Mouse (Mus musculus) limb, embryonic 12.5 days (tissue): ENCODE measurements at regions not wholly inside any gene's neighbourhood (a gene's known extent, or its start where the extent isn't known, plus 50 kb on each side); places are given as distances from the start of the nearest gene placed in this dataset.
A peak's percentile ranks its signal among the peaks of the same experiment; 100 is the strongest.

Experiments used
- ATAC-seq: fragments of 200-750 bp; cut with Nextera tagmentation; 2 replicates; pipeline ENCODE4 v1.8.0; 2017; ENCODE audit warnings: low read depth, moderate TSS enrichment; ENCODE audit not compliant: insufficient number of reproducible peaks, insufficient read depth, low FRiP score, low TSS enrichment
- H3K27ac ChIP-seq: fragments of 300-500 bp; sonication (generic); 2 replicates; pipeline ENCODE4 v1.5.1; 2016; ENCODE audit warnings: mild to moderate bottlenecking, moderate library complexity
- H3K27me3 ChIP-seq: fragments of 300-500 bp; sonication (generic); 2 replicates; pipeline ENCODE4 v1.6.1; 2016; ENCODE audit warnings: mild to moderate bottlenecking, moderate library complexity
- H3K36me3 ChIP-seq: fragments of 300-500 bp; sonication (generic); 2 replicates; pipeline ENCODE4 v1.6.1; 2016; ENCODE audit warnings: mild to moderate bottlenecking, moderate library complexity
- H3K4me1 ChIP-seq: fragments of 300-500 bp; sonication (generic); replicated peaks from 2 replicates; pipeline ENCODE4 v1.6.1; 2016
- H3K4me2 ChIP-seq: fragments of 300-500 bp; sonication (generic); 2 replicates; pipeline ENCODE4 v1.6.1; 2016; ENCODE audit warnings: mild to moderate bottlenecking, moderate library complexity
- H3K4me3 ChIP-seq: fragments of 300-500 bp; sonication (generic); replicated peaks from 2 replicates; pipeline ENCODE4 v1.5.1; 2016; ENCODE audit warnings: mild to moderate bottlenecking
- H3K9ac ChIP-seq: fragments of 300-500 bp; sonication (generic); replicated peaks from 2 replicates; pipeline ENCODE4 v1.6.1; 2016; ENCODE audit warnings: mild to moderate bottlenecking, moderate library complexity
- H3K9me3 ChIP-seq: fragments of 300-500 bp; sonication (generic); 2 replicates; pipeline ENCODE4 v1.6.1; 2016; ENCODE audit warnings: mild to moderate bottlenecking, moderate library complexity
- WGBS: fragments of 180-500 bp; shearing (Covaris S2); methylation state at CpG from one replicate; pipeline ENCODE4 v1.1.7; 2016; 5-methylcytosine and 5-hydroxymethylcytosine counted together

DNA sequence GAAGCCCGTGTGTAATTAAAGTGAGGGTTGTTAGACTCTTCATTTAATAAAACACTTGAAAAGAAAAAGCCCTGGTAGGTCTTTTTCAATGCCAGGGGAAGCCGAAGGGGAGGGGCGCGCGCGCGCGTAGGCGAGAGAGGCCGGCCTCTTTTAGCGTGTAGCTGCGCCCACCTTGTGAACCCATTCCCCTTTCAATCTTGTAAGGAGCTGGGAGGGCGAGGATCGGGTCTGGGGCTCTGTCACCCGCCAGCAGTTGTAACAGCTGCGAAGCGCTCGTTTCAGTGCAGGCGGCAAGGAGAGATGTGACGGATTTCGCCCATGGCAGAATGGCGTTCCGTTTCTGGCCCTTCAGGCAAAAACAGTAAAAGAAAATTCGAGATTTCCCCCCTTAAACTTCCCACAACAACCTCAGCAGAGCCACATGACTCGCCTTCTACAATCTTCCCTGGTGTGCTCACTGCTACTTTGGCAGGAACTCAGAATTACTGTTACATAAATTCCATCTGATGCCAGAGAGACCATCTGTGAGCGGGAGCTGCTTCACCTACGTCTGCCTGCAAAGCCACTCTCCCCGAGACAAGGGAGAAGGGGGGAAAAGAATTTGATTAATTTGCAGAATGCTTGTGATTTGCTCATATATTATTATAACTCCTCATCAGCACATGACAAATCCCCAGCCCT, 436.4 kb downstream of the Zfp536 start:
- no peaks in the 10 kb centered on the region for H3K36me3 ChIP-seq
- peaks cover 47% of the 10 kb centered on the region for H3K4me1 ChIP-seq
- H3K4me2 ChIP-seq: peak overlapping the region; percentile 74
- H3K9ac ChIP-seq: peak overlapping the region; percentile 19
- peak overlapping the region; percentile 40 for H3K4me3 ChIP-seq
- peaks cover 9% of the 10 kb centered on the region; the same call in 1 of the 2 replicates for H3K27me3 ChIP-seq
- 0 out of 2 replicates have a peak, but pooled peaks have one; percentile 8 for ATAC-seq
- 2% methylated on average over 28 of the region's 28 CpGs for WGBS
- H3K27ac ChIP-seq: peak overlapping the region; percentile 89
- H3K9me3 ChIP-seq: no peaks in the 10 kb centered on the region

- Histone ChIP-seq H3K4me3 (peak overlapping the region; percentile 40), H3K4me2 (peak overlapping the region; percentile 74), H3K9me3 (no peaks in the 10 kb centered on the region), H3K4me1 (peaks cover 50% of the 10 kb centered on the region), H3K9ac (peak overlapping the region; percentile 37; the same call in 1 of the 2 replicates), H3K27ac (peak overlapping the region; percentile 89), H3K36me3 (no peaks in the 10 kb centered on the region), H3K27me3 (peaks cover 12% of the 10 kb centered on the region; the same call in 1 of the 2 replicates)
- peak; percentile 61 for ATAC-seq
- 10% methylated on average over 11 of the region's 11 CpGs for WGBS
These were observed 435.8 kb downstream of the Zfp536 start for GRCm38 (mm10) chr7:37337616-37338015.

DNA sequence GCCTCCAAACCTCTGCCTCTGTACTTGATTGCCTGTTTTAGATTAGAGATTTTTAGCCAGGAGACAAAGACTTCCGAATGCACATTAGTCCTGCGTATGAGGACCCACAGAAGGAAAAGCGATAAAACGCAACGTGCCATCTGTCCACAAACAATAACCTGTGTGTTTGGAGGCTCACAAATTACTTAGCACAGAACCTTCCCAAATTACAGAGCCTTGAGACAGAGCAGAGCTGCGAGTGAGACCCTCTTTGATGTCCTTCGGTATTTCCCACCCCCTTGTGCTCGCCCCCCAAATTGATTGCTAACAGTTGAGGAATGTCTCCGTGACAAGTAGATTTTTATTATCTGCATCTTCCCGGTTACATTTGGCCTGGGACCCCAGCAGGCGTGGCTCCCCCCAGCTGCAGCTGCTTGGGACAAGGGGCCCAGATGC, 435.4 kb downstream of the Zfp536 start:
- Histone ChIP-seq H3K36me3 (no peaks in the 10 kb centered on the region), H3K27ac (peak overlapping the region; percentile 89), H3K4me3 (peak overlapping the region; percentile 40), H3K4me2 (peak overlapping the region; percentile 74), H3K9me3 (no peaks in the 10 kb centered on the region), H3K9ac (peak overlapping the region; percentile 37; the same call in 1 of the 2 replicates), H3K27me3 (peaks cover 15% of the 10 kb centered on the region; the same call in 1 of the 2 replicates), H3K4me1 (peaks cover 54% of the 10 kb centered on the region)
- WGBS: 3% methylated on average over 11 of the region's 11 CpGs
- peak; percentile 60 for ATAC-seq

GRCm38 (mm10) chr7:37342613-37343012, 430.8 kb downstream of the Zfp536 start:
- no peak for ATAC-seq
- Histone ChIP-seq H3K36me3 (no peaks in the 10 kb centered on the region), H3K4me3 (peak overlapping the region; percentile 36), H3K27me3 (peaks cover 39% of the 10 kb centered on the region), H3K4me1 (peaks cover 37% of the 10 kb centered on the region), H3K4me2 (peak overlapping the region; percentile 74), H3K9me3 (no peaks in the 10 kb centered on the region), H3K27ac (no peak overlapping the region), H3K9ac (peak overlapping the region; percentile 28; the same call in 1 of the 2 replicates)
- WGBS: 17% methylated on average over 11 of the region's 11 CpGs

DNA sequence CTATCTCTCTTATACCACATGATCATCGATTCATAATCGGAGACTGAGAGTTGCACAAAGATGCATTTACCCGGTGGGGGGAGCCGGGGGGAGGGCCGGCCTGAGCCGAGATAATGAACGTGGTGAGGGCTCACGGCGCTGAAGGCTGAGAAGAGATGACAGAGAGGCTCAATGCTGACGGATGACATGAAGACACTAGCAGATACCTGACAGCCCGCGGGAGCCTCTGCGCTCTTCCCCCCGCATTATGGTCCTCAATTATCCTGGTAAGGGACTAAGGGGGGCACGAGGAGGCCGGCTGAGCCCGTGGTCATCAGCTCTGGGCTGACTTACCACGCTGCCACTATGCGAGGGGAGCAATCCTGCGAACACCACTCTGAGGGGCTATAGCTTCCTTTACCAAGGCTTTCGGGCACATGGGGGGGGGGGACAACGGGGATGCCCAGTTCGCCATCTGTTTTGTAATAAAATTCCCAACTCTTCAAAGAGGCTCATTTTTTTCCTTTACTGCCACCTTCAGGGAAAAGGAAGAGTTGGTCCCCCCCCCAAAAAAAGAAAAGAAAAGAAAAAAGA, 430.3 kb downstream of the Zfp536 start:
- WGBS: 14% methylated on average over 23 of the region's 23 CpGs
- peak overlapping the region; percentile 28; the same call in 1 of the 2 replicates for H3K9ac ChIP-seq
- H3K27ac ChIP-seq: no peak overlapping the region
- no peak for ATAC-seq
- H3K9me3 ChIP-seq: no peaks in the 10 kb centered on the region
- H3K4me1 ChIP-seq: peaks cover 33% of the 10 kb centered on the region
- peaks cover 40% of the 10 kb centered on the region for H3K27me3 ChIP-seq
- peak overlapping the region; percentile 74 for H3K4me2 ChIP-seq
- H3K4me3 ChIP-seq: peak overlapping the region; percentile 36
- H3K36me3 ChIP-seq: no peaks in the 10 kb centered on the region

GRCm38 (mm10) chr7:37343691-37344233, 429.7 kb downstream of the Zfp536 start:
- 37% methylated on average over 18 of the region's 18 CpGs for WGBS
- Histone ChIP-seq H3K27me3 (peaks cover 40% of the 10 kb centered on the region), H3K4me1 (peaks cover 27% of the 10 kb centered on the region), H3K27ac (no peak overlapping the region), H3K36me3 (no peaks in the 10 kb centered on the region), H3K9ac (peak overlapping the region; percentile 28; the same call in 1 of the 2 replicates), H3K4me2 (peak overlapping the region; percentile 74), H3K9me3 (no peaks in the 10 kb centered on the region), H3K4me3 (peak overlapping the region; percentile 36)
- no peak for ATAC-seq

DNA sequence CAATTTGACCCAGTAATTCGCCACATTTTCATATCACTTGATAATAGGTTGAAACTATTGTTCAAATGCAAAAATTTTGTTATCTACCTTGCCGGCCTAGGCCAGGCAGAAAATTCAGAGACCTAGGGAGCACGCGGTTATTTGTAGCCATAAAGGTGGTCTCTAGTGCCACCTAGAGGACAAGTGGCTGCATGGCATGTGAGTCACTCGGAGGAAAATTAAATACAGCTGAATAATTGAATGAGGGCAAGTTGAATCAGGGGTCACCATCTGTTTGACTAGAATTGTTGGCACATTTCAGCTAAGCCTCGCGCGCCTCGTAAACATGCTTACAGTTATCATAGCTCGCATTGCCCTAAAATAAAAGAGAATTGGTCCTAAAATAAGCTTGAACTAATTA, 427.4 kb downstream of the Zfp536 start:
- Histone ChIP-seq H3K4me2 (no peak overlapping the region), H3K4me1 (peaks cover 27% of the 10 kb centered on the region), H3K27me3 (peaks cover 38% of the 10 kb centered on the region), H3K9ac (no peak overlapping the region), H3K36me3 (no peaks in the 10 kb centered on the region), H3K9me3 (no peaks in the 10 kb centered on the region), H3K4me3 (no peak overlapping the region), H3K27ac (no peak overlapping the region)
- ATAC-seq: 0 out of 2 replicates have a peak, but pooled peaks have one; percentile 42
- WGBS: 3% methylated on average over 10 of the region's 10 CpGs

GRCm38 (mm10) chr7:37357647-37358395, 415.6 kb downstream of the Zfp536 start:
- Histone ChIP-seq H3K9ac (0 out of 2 replicates have a peak overlapping the region, but pooled peaks have one; percentile 19), H3K27me3 (peaks cover 9% of the 10 kb centered on the region; the same call in 1 of the 2 replicates), H3K9me3 (no peaks in the 10 kb centered on the region), H3K4me3 (peak overlapping the region; percentile 21), H3K4me2 (peak overlapping the region; percentile 40), H3K36me3 (no peaks in the 10 kb centered on the region), H3K4me1 (peaks cover 18% of the 10 kb centered on the region), H3K27ac (no peak overlapping the region)
- WGBS: 20% methylated on average over 20 of the region's 21 CpGs
- ATAC-seq: no peak

DNA sequence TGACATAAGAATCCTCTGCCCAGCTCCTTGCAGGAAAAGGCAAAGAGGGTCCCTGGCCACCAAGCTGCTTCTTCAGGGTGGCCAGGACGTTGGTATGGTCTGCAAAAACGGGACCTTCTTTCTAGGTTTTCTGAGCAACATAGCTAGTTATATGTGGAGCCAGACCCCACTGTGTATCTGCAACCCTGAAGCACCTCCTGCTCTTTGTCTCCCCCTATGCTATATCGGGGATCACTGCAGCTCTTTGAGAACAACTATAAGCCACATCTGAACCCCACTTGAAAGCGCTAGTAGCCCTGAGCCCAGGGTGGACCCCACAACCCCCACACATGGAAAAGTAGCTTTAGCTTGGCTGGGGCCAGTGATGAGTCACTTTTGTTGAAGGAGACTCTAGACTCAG, 414.9 kb downstream of the Zfp536 start:
- no peak for ATAC-seq
- no peak overlapping the region for H3K27ac ChIP-seq
- no peak overlapping the region for H3K4me2 ChIP-seq
- H3K9me3 ChIP-seq: no peaks in the 10 kb centered on the region
- H3K9ac ChIP-seq: no peak overlapping the region
- no peaks in the 10 kb centered on the region for H3K36me3 ChIP-seq
- no peak overlapping the region for H3K4me3 ChIP-seq
- peaks cover 9% of the 10 kb centered on the region; the same call in 1 of the 2 replicates for H3K27me3 ChIP-seq
- H3K4me1 ChIP-seq: peaks cover 24% of the 10 kb centered on the region
- 64% methylated on average over 4 of the region's 4 CpGs for WGBS

DNA sequence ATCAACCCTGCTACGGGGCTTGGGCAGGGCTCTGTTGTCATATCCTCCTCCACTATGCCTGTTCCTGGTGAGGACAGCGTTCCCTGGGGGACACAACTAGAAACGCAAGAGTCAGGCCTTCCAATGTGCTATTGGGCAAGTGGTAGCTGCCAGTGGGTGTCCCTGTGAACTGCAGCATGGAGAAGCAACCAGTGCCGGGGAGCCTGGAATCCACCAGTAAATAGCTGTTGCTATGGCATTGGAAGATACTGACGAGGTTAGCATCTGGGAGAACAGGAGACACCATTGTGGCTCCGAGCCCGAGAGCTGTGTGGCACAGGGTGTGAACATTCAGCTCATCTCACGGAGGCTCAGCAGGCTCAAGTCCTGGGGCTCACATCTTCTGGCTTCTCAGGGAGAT, 414.0 kb downstream of the Zfp536 start:
- H3K4me1 ChIP-seq: peaks cover 34% of the 10 kb centered on the region
- H3K27ac ChIP-seq: no peak overlapping the region
- no peaks in the 10 kb centered on the region for H3K36me3 ChIP-seq
- H3K4me2 ChIP-seq: no peak overlapping the region
- peaks cover 9% of the 10 kb centered on the region; the same call in 1 of the 2 replicates for H3K27me3 ChIP-seq
- WGBS: 87% methylated on average over 8 of the region's 8 CpGs
- H3K9ac ChIP-seq: no peak overlapping the region
- H3K9me3 ChIP-seq: no peaks in the 10 kb centered on the region
- no peak overlapping the region for H3K4me3 ChIP-seq
- no peak for ATAC-seq

DNA sequence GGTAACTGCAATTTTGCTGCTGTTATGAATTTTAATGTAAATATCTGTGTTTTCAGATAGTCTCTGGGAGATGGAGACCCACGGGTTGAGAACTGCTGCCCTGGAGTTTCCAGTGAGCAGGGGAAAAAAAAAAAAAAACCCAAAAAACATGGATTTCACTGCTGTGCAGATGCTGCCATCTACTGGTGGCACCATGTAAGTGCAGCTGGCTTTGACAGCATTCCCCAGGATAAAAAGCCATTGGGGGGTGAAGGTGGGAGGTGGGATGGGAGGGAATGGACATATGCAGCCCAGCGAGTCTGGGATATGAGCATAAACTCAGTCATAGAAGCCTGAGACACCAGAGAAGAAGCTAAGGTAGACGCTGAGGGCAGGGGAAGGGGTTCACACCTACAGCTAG, 413.3 kb downstream of the Zfp536 start:
- H3K27ac ChIP-seq: no peak overlapping the region
- peaks cover 9% of the 10 kb centered on the region; the same call in 1 of the 2 replicates for H3K27me3 ChIP-seq
- WGBS: 7% methylated on average over 3 of the region's 3 CpGs
- no peak overlapping the region for H3K9ac ChIP-seq
- H3K9me3 ChIP-seq: no peaks in the 10 kb centered on the region
- H3K36me3 ChIP-seq: no peaks in the 10 kb centered on the region
- ATAC-seq: no peak
- no peak overlapping the region for H3K4me3 ChIP-seq
- H3K4me2 ChIP-seq: no peak overlapping the region
- peaks cover 41% of the 10 kb centered on the region for H3K4me1 ChIP-seq
